ENCODE assay signal across 24 mouse cellular contexts in genomic region chr15:32442745-32443144, GRCm38 (mm10).
"Had no signal": no experiment of that assay in that cellular context is flagged by ENCODE, and none has a peak within 500 bp of the region (broad histone marks: within the 10 kb centered on the region; RNA-seq: fewer than 3 reads in every experiment).

No protein-coding gene starts in this region.

- H3K4me3 ChIP-seq: gastrocnemius, adult 2 months; heart, adult 2 months; hindbrain, embryonic 10.5 days; hindbrain, embryonic 12.5 days; intestine, embryonic 15.5 days; layer of hippocampus, adult 2 months; left cerebral cortex, adult 2 months; limb, embryonic 10.5 days; limb, embryonic 12.5 days had no signal

- H3K27ac ChIP-seq: gastrocnemius, adult 2 months; heart, adult 2 months; hindbrain, embryonic 10.5 days; hindbrain, embryonic 12.5 days; hindbrain, embryonic 14.5 days; intestine, embryonic 15.5 days; layer of hippocampus, adult 2 months; left cerebral cortex, adult 2 months; limb, embryonic 10.5 days; limb, embryonic 12.5 days had no signal

- DNase-seq: gastrocnemius, adult 2 months; gastrocnemius, postnatal 10 days; gastrocnemius, postnatal 25 days; heart, adult 2 months; heart, postnatal 10 days; heart, postnatal 4 days; kidney, adult 18-20 months; kidney, adult 8-10 months; kidney, postnatal 10 days; kidney, postnatal 25 days; kidney, postnatal 4 days had no signal

- H3K27me3 ChIP-seq: hindbrain, embryonic 12.5 days; intestine, embryonic 15.5 days; limb, embryonic 12.5 days had no signal

- H3K9ac ChIP-seq: hindbrain, embryonic 12.5 days; hindbrain, embryonic 14.5 days; intestine, embryonic 15.5 days; limb, embryonic 12.5 days had no signal

- H3K9me3 ChIP-seq: hindbrain, embryonic 10.5 days; hindbrain, embryonic 12.5 days; intestine, embryonic 15.5 days; limb, embryonic 10.5 days; limb, embryonic 12.5 days had no signal

- H3K36me3 ChIP-seq: hindbrain, embryonic 10.5 days; hindbrain, embryonic 12.5 days; intestine, embryonic 15.5 days; limb, embryonic 10.5 days; limb, embryonic 12.5 days had no signal

- ATAC-seq: forebrain, embryonic 16.5 days; hindbrain, embryonic 16.5 days; inflammation-experienced regulatory T-cells, adult 6 months; intestine, embryonic 15.5 days; intestine, postnatal 0 days had no signal

- H3K4me1 ChIP-seq: hindbrain, embryonic 12.5 days had no signal

- H3K4me2 ChIP-seq: heart, embryonic 11.5 days; hindbrain, embryonic 12.5 days; hindbrain, embryonic 14.5 days; intestine, embryonic 15.5 days; limb, embryonic 12.5 days had no signal
